Mouse (Mus musculus): ENCODE results near the gene Fgfr2.

The Fgfr2 gene

GRCm38 (mm10) chr7:131031755-131032154, 2091.4 kb downstream of the Fgfr2 start, which contains the start of gene Dmbt1:
Gene Dmbt1, plus strand, starts transcription at chr7:131032053.
- DNase-seq = no peak

- no peak for DNase-seq
Measured at GRCm38 (mm10) chr7:131027557-131027956, 2095.6 kb downstream of the Fgfr2 start.

- no peak for DNase-seq
Measured at GRCm38 (mm10) chr7:131024807-131025206, 2098.3 kb downstream of the Fgfr2 start.

- DNase-seq = no peak
Measured at GRCm38 (mm10) chr7:131019181-131019580, 2104.0 kb downstream of the Fgfr2 start.

- DNase-seq = no peak
Measured at GRCm38 (mm10) chr7:131011901-131012300, 2111.2 kb downstream of the Fgfr2 start.

- DNase-seq = no peak
Measured at GRCm38 (mm10) chr7:131009178-131009577, 2114.0 kb downstream of the Fgfr2 start.

GRCm38 (mm10) chr7:131007221-131007620, 2115.9 kb downstream of the Fgfr2 start:
- DNase-seq = no peak

- DNase-seq = no peak
Measured at GRCm38 (mm10) chr7:131004071-131004470, 2119.1 kb downstream of the Fgfr2 start.

- DNase-seq = no peak
Measured at GRCm38 (mm10) chr7:131001976-131002726, 2121.0 kb downstream of the Fgfr2 start.

GRCm38 (mm10) chr7:130993907-130994306, 2129.2 kb downstream of the Fgfr2 start:
- DNase-seq = no peak

GRCm38 (mm10) chr7:130991174-130991789, 2131.9 kb downstream of the Fgfr2 start:
- DNase-seq = no peak

- DNase-seq = no peak
Measured at GRCm38 (mm10) chr7:130989371-130989770, 2133.8 kb downstream of the Fgfr2 start.

GRCm38 (mm10) chr7:130988146-130988545, 2135.0 kb downstream of the Fgfr2 start:
- DNase-seq = no peak

GRCm38 (mm10) chr7:130985716-130986115, 2137.4 kb downstream of the Fgfr2 start:
- no peak for DNase-seq

GRCm38 (mm10) chr7:130985193-130985592, 2138.0 kb downstream of the Fgfr2 start:
- no peak for DNase-seq

GRCm38 (mm10) chr7:130984294-130984693, 2138.9 kb downstream of the Fgfr2 start:
- no peak for DNase-seq

- DNase-seq = no peak
Measured at GRCm38 (mm10) chr7:130982881-130983280, 2140.3 kb downstream of the Fgfr2 start.

- DNase-seq = peak; percentile 49
Measured at GRCm38 (mm10) chr7:130982371-130982770, 2140.8 kb downstream of the Fgfr2 start.

GRCm38 (mm10) chr7:130980130-130980529, 2143.0 kb downstream of the Fgfr2 start:
- DNase-seq = no peak

GRCm38 (mm10) chr7:130978545-130978944, 2144.6 kb downstream of the Fgfr2 start:
- no peak for DNase-seq

GRCm38 (mm10) chr7:130977794-130978521, 2145.2 kb downstream of the Fgfr2 start:
- DNase-seq = peak; percentile 94

- DNase-seq = no peak
Measured at GRCm38 (mm10) chr7:130976305-130976935, 2146.7 kb downstream of the Fgfr2 start.

- DNase-seq = no peak
Measured at GRCm38 (mm10) chr7:130972767-130973166, 2150.4 kb downstream of the Fgfr2 start.

Data from kidney, adult 11 months (tissue).